Mouse (Mus musculus) MEL (cell line): ENCODE measurements around the gene Terb1. TPM values are rescaled to one million over a fixed set of nuclear protein-coding genes. Genes with fewer than 3 reads are reported as not detected.

Experiments
- DNase-seq: peaks from one replicate; pipeline ENCODE4 v3.0.0; 2011; ENCODE audit warnings: low read depth, low spot score
- H3K27ac ChIP-seq: 2 replicates; pipeline ENCODE4 v1.5.1; 2012; ENCODE audit warnings: low read depth, mild to moderate bottlenecking, control low read depth, low read length, moderate library complexity; ENCODE audit not compliant: control insufficient read depth
- H3K27me3 ChIP-seq, 2 experiments: fragments of 150-350 bp in 1 of 2; sonication (generic) in 1 of 2; 2 replicates each; pipeline ENCODE4 v1.6.1; 2012; ENCODE audit warnings: low read length in 2 of 2, mild to moderate bottlenecking in 2 of 2, improper control_type of control experiment in 1 of 2, moderate library complexity in 1 of 2; ENCODE audit not compliant: insufficient read depth in 2 of 2, control insufficient read depth in 1 of 2
- H3K36me3 ChIP-seq, 2 experiments: 2 replicates each; pipeline ENCODE4 v1.6.1; 2012 to 2014; ENCODE audit warnings: low read length in 2 of 2, improper control_type of control experiment in 1 of 2, inconsistent platforms in 1 of 2, mild to moderate bottlenecking in 1 of 2; ENCODE audit not compliant: insufficient read depth in 2 of 2, control insufficient read depth in 1 of 2
- H3K4me1 ChIP-seq, 2 experiments: fragments of 150-350 bp in 1 of 2; sonication (generic) in 1 of 2; 2 replicates each; pipeline ENCODE4 v1.6.1; 2012; ENCODE audit warnings: low read length in 2 of 2, improper control_type of control experiment in 1 of 2, mild to moderate bottlenecking in 1 of 2; ENCODE audit not compliant: insufficient read depth in 2 of 2, control insufficient read depth in 1 of 2
- H3K4me3 ChIP-seq, 2 experiments: fragments of 150-350 bp in 1 of 2; sonication (generic) in 1 of 2; 2 replicates each; pipeline ENCODE4 v1.5.1; 2012; ENCODE audit warnings: low read depth in 2 of 2, low read length in 2 of 2, mild to moderate bottlenecking in 2 of 2, moderate library complexity in 2 of 2, control low read depth in 1 of 2, improper control_type of control experiment in 1 of 2; ENCODE audit not compliant: control insufficient read depth in 1 of 2, insufficient read depth in 1 of 2
- H3K79me2 ChIP-seq: 2 replicates; pipeline ENCODE4 v1.6.1; 2012; ENCODE audit warnings: mild to moderate bottlenecking, low read length, moderate library complexity; ENCODE audit not compliant: control insufficient read depth, poor library complexity, insufficient read depth
- H3K9ac ChIP-seq: 2 replicates; pipeline ENCODE4 v1.6.1; 2012; ENCODE audit warnings: low read depth, mild to moderate bottlenecking, control low read depth, low read length, moderate library complexity; ENCODE audit not compliant: control insufficient read depth, poor library complexity, severe bottlenecking
- H3K9me3 ChIP-seq: fragments of 150-350 bp; sonication (generic); replicated peaks from 2 replicates; pipeline ENCODE4 v1.6.1; 2012; ENCODE audit warnings: mild to moderate bottlenecking, low read length, improper control_type of control experiment, moderate library complexity; ENCODE audit not compliant: insufficient read depth
- CHD2 ChIP-seq: IDR thresholded peaks from 2 replicates; pipeline ENCODE4 v1.6.1; 2011; ENCODE audit warnings: low read length, improper control_type of control experiment
- E2F4 ChIP-seq: IDR thresholded peaks from 2 replicates; pipeline ENCODE4 v1.6.1; 2011; ENCODE audit warnings: low read depth, low read length, improper control_type of control experiment, borderline replicate concordance
- ELF1 ChIP-seq: IDR thresholded peaks from 2 replicates; pipeline ENCODE4 v1.6.1; 2014; ENCODE audit warnings: low read depth, mild to moderate bottlenecking, inconsistent platforms, low read length, improper control_type of control experiment, moderate library complexity
- HCFC1 ChIP-seq: IDR thresholded peaks from 2 replicates; pipeline ENCODE4 v1.6.1; 2012; ENCODE audit warnings: low read depth, mild to moderate bottlenecking, inconsistent platforms, low read length, improper control_type of control experiment, moderate library complexity
- JUND ChIP-seq: IDR thresholded peaks from 2 replicates; pipeline ENCODE4 v1.6.1; 2011; ENCODE audit warnings: low read depth, mild to moderate bottlenecking, improper control_type of control experiment, low read length
- MAZ ChIP-seq: IDR thresholded peaks from 2 replicates; pipeline ENCODE4 v1.6.1; 2012; ENCODE audit warnings: low read depth, mild to moderate bottlenecking, inconsistent platforms, low read length, improper control_type of control experiment
- MYC ChIP-seq: IDR thresholded peaks from 2 replicates; pipeline ENCODE4 v1.6.1; 2011; ENCODE audit warnings: low read depth, mild to moderate bottlenecking, low read length, improper control_type of control experiment, moderate library complexity
- NELFE ChIP-seq: IDR thresholded peaks from 2 replicates; pipeline ENCODE4 v1.6.1; 2011; ENCODE audit warnings: low read depth, low read length, improper control_type of control experiment
- NRF1 ChIP-seq: IDR thresholded peaks from 2 replicates; pipeline ENCODE4 v1.6.1; 2014; ENCODE audit warnings: low read depth, mild to moderate bottlenecking, inconsistent platforms, low read length, improper control_type of control experiment, moderate library complexity; ENCODE audit not compliant: poor library complexity, insufficient read depth, severe bottlenecking
- POLR2AphosphoS2 ChIP-seq: IDR thresholded peaks from 2 replicates; pipeline ENCODE4 v1.6.1; 2011; ENCODE audit warnings: low read length, improper control_type of control experiment
- TAL1 ChIP-seq: IDR thresholded peaks from 2 replicates; pipeline ENCODE4 v1.6.1; 2012; ENCODE audit warnings: mild to moderate bottlenecking, inconsistent platforms, low read length, moderate library complexity, mixed read lengths
- polyA plus RNA-seq, 2 experiments: library from polyadenylated mRNA; stranded (reverse) in 1 of 2; unstranded in 1 of 2; fragments of >175 nt in 1 of 2; fragments of >200 nt in 1 of 2; gene quantifications; 2 replicates each; pipeline versions ENCODE4 v1.2.1 to v1.2.4; 2012; ENCODE audit warnings: low replicate concordance in 2 of 2, low read depth in 1 of 2; ENCODE audit not compliant: insufficient read length in 2 of 2, insufficient read depth in 1 of 2, missing spikeins in 1 of 2
- total RNA-seq: library from RNA; depleted of rRNA; stranded (reverse); fragments of 300-350 nt; gene quantifications from 2 replicates; pipeline ENCODE4 v1.2.3, GENCODE M21; 2012

Gene Terb1
- total and polyA plus RNA-seq, 3 experiments = not detected

- H3K4me1 ChIP-seq = peaks cover 0 to 8% of the 10 kb centered on the region in 2 experiments; a peak in 2 of 4 replicates
- no peak for DNase-seq
Measured at GRCm38 (mm10) chr8:104446016-104446415, 63.7 kb downstream of the Terb1 start.

GRCm38 (mm10) chr8:104445248-104445647 is 64.5 kb downstream of the Terb1 start:
- Histone ChIP-seq H3K9ac (no peak overlapping the region), H3K4me3 (no peak overlapping the region), H3K27me3 (peaks cover 0 to 6% of the 10 kb centered on the region in 2 experiments; a peak in 3 of 4 replicates), H3K36me3 (no peaks in the 10 kb centered on the region; a peak in 2 of 4 replicates), H3K27ac (no peak overlapping the region), H3K4me1 (peaks cover 0 to 12% of the 10 kb centered on the region in 2 experiments; a peak in 2 of 4 replicates), H3K9me3 (no peaks in the 10 kb centered on the region), H3K79me2 (peaks cover 19% of the 10 kb centered on the region)
- TF ChIP-seq POLR2AphosphoS2 (no peak), JUND (no peak), MAZ (no peak), CHD2 (no peak), TAL1 (no peak), NELFE (no peak)
- DNase-seq = no peak

More at GRCm38 (mm10) chr8:104446016-104446415, 63.7 kb downstream of the Terb1 start:
- Histone ChIP-seq H3K79me2 (peaks cover 17% of the 10 kb centered on the region), H3K36me3 (no peaks in the 10 kb centered on the region; a peak in 1 of 4 replicates), H3K27ac (no peak overlapping the region), H3K9ac (no peak overlapping the region), H3K9me3 (no peaks in the 10 kb centered on the region), H3K4me3 (no peak overlapping the region), H3K27me3 (peaks cover 0 to 6% of the 10 kb centered on the region in 2 experiments; a peak in 3 of 4 replicates)
- no peak for TF ChIP-seq NRF1
- no peak for TF ChIP-seq MYC
- no peak for TF ChIP-seq E2F4
- TF ChIP-seq HCFC1 = no peak

DNA sequence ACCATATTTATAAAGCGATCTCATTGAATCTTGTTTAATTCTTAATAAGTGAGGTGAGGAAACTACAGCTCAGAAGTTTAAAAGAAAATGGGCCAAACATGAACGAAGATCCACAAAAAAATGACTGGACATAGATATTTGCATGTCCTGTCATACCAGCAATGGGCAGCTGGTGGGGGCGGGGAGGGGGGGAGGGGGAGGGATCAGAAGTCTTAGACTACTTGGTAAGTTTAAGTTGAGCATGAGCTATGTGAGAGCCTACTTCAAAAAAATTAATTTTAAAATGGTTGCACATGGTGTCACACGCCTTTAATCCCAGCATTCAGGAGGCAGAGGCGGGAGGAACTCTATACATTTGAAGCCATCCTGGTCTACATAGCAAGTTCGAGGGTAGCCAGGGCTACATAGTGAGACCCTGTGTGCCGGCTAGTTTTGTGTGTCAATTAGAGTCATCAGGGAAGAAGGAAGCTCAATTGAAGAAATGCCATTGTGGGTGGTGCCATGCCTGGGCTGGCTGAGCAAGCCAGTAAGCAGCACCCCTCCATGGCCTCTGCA is 66.5 kb downstream of the Terb1 start:
- TF ChIP-seq ELF1 (no peak), CHD2 (peak; percentile 31; the same call in 1 of the 2 replicates), MAZ (0 out of 2 replicates have a peak, but pooled peaks have one; percentile 14)
- no peak for DNase-seq
- Histone ChIP-seq H3K9ac (no peak overlapping the region), H3K27ac (no peak overlapping the region), H3K4me3 (peak overlapping the region in 1 of 2 experiments; percentile 84; a peak in 1 of 4 replicates), H3K79me2 (peaks cover 20% of the 10 kb centered on the region), H3K4me1 (peaks cover 0 to 12% of the 10 kb centered on the region in 2 experiments; a peak in 2 of 4 replicates), H3K9me3 (no peaks in the 10 kb centered on the region), H3K27me3 (peaks cover 0 to 6% of the 10 kb centered on the region in 2 experiments; a peak in 3 of 4 replicates), H3K36me3 (peaks cover 0 to 4% of the 10 kb centered on the region in 2 experiments; a peak in 2 of 4 replicates)
